Mouse (Mus musculus): ENCODE results near the gene Ptprm.

Ptprm gene

DNA sequence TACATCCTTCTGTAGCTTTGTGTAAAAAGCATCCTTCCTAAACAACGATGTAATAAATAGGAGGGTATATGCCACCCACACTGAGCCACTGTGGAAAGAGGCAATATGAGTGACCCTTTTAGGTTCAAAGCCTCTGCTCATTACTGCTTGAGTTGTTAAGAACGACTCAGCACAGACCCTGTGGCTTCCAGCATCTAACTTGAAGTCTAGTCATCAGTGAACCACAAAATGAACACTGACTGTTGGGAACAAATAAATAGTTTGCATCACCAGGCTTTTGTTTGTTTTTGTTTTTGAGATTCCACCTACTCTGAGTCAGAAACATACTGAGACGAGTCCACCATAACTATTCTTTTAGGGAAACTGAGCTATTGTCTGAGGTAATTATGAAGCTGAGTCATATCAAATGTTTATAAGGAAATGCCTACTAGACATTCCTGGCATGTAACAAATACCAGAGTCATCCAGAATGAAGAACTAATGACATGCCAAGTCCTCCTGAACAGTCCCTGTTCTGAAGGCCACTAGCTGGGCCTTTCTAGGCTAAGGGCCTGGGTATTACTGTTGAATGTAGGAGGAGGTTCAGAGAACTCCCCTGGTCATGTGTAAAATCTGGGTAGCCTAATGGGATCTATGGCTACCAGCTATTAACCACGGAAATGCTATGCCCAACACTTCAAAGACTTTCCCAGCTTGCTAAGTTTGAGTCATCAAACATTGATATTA is 603.6 kb downstream of the Ptprm start:
- DNase-seq (ENCODE audit: extremely low spot score, low read depth, low spot score) = no peak

DNA sequence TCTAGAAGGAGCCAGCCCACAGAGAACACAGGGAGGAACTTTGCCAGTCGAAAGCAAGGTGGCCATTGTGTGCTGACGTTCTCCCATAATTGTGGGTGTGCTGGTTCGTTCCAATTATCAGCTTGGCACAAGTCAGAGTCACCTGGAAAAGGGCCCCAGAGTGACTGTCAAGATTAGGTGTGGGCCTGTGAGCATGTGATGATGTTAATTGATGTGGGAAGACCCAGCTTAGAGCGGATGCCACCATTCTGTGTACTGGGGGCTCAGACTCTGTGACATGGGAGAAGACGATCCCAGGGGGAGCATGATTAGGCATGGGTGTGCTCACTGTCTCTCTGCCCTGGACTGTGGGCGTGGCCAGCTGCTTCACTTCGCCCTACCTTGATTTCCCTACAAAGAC is 604.3 kb downstream of the Ptprm start:
- no peak for DNase-seq (ENCODE audit: extremely low spot score, low read depth, low spot score)

GRCm38 (mm10) chr17:66746506-66746905 is 607.8 kb downstream of the Ptprm start:
- no peak for DNase-seq (ENCODE audit: extremely low spot score, low read depth, low spot score)

- no peak for DNase-seq (ENCODE audit: extremely low spot score, low read depth, low spot score)
Measured at GRCm38 (mm10) chr17:66743321-66743720, 610.9 kb downstream of the Ptprm start.

GRCm38 (mm10) chr17:66738779-66739345 is 615.4 kb downstream of the Ptprm start:
- no peak for DNase-seq (ENCODE audit: extremely low spot score, low read depth, low spot score)

GRCm38 (mm10) chr17:66738331-66738730 is 615.9 kb downstream of the Ptprm start:
- no peak for DNase-seq (ENCODE audit: extremely low spot score, low read depth, low spot score)

GRCm38 (mm10) chr17:66736450-66736849 is 617.8 kb downstream of the Ptprm start:
- DNase-seq (ENCODE audit: extremely low spot score, low read depth, low spot score) = no peak

DNA sequence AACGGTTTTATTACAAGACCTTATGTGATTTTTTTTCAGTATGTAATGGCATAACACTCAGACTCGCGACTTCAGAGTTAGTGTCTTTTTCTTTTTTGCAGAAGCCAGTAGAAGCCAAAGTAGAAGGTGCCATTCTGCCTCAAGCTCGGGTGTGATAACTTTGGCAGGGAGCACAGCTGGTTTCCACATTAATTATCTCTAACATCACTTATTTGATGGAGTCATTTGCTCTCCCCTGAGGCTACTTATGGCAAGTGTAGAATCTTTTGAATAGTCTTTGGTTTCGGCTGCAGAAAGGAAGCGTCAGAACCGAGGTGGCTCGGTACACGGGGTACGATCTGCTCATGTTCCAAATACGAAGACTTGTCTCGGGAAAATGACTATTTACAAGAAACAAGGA is 620.7 kb downstream of the Ptprm start:
- no peak for DNase-seq (ENCODE audit: extremely low spot score, low read depth, low spot score)

DNA sequence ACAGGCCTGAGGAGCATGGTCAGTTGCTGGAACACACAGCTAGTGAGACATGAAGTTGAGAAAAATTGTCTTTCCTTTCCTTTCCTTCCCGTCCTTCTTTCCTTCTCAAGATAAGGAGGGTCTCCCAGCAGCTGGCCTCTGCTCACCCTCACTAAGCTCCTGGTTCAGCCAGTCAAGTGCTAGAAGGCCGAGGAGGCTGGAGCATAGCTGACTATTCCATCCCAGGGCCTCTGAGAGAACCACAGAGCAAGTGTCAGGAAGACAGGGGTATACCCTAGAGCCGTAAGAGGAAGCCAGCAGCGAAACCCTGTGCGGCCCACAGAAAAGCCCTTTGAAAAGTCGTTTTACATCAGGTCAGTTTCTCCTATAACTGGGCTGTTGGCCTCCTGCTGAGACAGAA is 624.3 kb downstream of the Ptprm start:
- DNase-seq (ENCODE audit: extremely low spot score, low read depth, low spot score) = no peak

- no peak for DNase-seq (ENCODE audit: extremely low spot score, low read depth, low spot score)
Measured at GRCm38 (mm10) chr17:66720992-66721351, 633.3 kb downstream of the Ptprm start.

GRCm38 (mm10) chr17:66720200-66720991 is 633.9 kb downstream of the Ptprm start:
- DNase-seq (ENCODE audit: extremely low spot score, low read depth, low spot score) = no peak

DNA sequence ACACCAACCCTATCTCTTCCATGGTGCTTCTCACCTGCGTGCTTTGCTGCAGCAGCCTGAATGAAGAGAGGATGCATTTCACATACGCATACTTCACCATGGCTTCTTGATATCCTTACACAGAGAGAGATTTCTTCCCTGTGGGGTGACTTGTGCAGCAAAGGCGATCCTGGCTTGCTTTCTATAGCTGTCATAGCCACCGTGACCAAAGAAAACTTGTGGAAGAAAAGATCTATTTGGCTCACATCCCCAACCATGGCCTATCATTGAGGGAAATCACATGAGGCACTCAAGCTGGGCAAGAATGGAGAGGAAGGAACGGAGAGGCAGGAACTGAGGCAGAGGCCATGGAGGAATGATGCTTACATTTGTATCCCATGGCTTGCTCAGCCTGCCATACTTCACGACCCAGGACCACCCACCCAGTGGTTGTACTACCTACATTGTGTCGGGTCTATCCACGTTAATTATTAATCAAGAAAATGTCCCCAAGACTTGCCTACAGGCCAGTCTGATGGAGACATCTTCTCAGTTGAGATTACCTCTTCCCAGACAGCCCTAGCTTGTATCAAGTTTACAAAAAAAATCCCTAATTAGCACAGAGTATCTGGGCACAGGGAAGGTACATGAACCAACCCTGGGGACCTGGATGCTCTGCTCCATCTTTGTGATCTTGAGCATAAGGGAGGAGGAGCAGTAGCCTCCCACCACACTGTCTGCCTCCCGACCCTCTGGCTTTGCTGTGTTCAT is 641.6 kb downstream of the Ptprm start:
- DNase-seq (ENCODE audit: extremely low spot score, low read depth, low spot score) = no peak

GRCm38 (mm10) chr17:66711221-66712016 is 642.8 kb downstream of the Ptprm start:
- DNase-seq (ENCODE audit: extremely low spot score, low read depth, low spot score) = no peak

DNA sequence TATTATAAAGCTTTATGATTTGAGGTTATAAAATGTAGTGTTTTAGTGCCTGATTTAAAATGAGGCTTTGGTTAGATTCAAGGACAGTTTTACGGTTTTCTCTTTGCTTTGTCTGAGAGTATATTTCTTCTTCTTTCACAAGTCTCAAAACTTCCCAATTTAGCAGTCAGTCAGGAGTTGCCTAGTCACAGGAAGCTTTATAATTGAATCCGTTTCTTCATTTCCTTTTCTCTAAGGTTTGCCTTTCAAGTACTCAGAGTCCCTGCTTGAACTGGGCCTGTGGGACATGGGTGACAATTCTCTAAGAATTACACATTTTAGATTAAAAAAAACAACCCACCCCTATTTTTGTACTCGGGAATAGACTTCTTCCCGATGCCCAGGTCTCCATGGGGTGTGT is 643.7 kb downstream of the Ptprm start:
- no peak for DNase-seq (ENCODE audit: extremely low spot score, low read depth, low spot score)

GRCm38 (mm10) chr17:66708748-66709147 is 645.5 kb downstream of the Ptprm start:
- no peak for DNase-seq (ENCODE audit: extremely low spot score, low read depth, low spot score)

DNA sequence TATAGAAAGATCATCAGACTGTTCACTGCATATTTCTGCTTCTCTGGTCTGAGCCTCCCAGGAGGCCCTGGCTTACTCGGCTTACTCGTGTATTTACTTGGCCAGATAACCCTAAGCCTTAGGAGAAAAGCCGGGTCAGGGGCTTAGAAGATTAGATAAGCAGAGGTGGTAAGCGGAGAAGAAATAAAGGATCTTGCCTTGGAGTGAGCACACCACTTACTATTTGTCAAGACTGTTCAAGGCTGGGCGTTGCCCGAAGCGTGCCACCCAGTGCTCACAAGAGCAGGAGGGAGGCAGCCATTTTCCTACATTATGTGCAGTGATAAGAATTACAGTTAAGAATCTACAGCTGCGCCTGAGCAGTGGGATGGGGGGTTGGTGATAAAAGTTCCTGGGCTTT is 646.6 kb downstream of the Ptprm start:
- DNase-seq (ENCODE audit: extremely low spot score, low read depth, low spot score) = no peak

- no peak for DNase-seq (ENCODE audit: extremely low spot score, low read depth, low spot score)
Measured at GRCm38 (mm10) chr17:66701358-66702184, 652.7 kb downstream of the Ptprm start.

DNA sequence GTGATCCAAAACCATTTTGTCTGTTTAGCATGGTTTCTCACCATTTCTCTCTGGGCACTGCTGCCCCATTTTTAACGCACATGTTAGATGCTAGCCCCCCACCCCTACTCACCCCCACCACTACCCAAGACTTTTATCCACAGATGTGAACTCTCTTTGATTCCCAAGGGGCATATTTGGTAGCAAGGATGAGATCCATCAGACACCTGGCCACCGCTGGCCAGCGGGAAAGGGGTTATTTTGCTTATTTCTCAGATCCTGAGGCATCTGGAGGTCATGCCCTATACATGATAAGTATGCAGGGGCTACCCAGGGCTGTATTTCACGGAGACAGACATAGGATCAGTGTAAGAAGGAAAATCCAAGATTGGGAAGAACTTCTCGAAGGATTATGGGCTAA is 654.4 kb downstream of the Ptprm start:
- DNase-seq (ENCODE audit: extremely low spot score, low read depth, low spot score) = no peak

- no peak for DNase-seq (ENCODE audit: extremely low spot score, low read depth, low spot score)
Measured at GRCm38 (mm10) chr17:66697650-66698049, 656.6 kb downstream of the Ptprm start.

Data from hindlimb bud, embryonic 11.5 days (tissue).